Mouse (Mus musculus) spleen, postnatal 36 days (tissue): ENCODE data around the gene 9930111J21Rik2.
"Not testable (repeated sequence)": the region's sequence is repeated elsewhere in the genome, so short reads cannot be mapped to it uniquely, and the experiment has no call there.

ENCODE experiments used
- DNase-seq, 2 experiments: peaks; one replicate each; pipeline ENCODE4 v3.0.0; 2022; ENCODE audit warnings: low spot score in 2 of 2, mixed read lengths in 1 of 2

Gene 9930111J21Rik2

DNA sequence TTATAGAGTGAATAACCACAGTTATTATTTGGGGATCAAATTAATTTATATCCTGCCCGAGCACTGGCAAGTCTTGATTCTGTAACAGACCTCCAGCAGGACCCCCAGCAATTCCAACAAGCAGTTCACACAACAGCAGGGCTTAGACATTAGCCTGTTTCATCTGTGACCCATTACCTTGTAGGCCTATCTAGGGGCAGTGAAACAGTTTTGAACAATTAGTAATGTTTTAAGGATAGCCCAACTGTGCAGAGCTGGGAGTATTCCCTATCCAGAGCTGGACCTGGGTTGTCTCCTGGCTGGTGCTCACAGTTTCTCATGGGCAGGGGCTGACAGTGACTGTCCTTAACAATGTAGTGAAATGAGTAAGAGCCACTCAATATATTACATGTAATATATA lies 26.0 kb upstream of the 9930111J21Rik2 start:
- no peak for DNase-seq

DNA sequence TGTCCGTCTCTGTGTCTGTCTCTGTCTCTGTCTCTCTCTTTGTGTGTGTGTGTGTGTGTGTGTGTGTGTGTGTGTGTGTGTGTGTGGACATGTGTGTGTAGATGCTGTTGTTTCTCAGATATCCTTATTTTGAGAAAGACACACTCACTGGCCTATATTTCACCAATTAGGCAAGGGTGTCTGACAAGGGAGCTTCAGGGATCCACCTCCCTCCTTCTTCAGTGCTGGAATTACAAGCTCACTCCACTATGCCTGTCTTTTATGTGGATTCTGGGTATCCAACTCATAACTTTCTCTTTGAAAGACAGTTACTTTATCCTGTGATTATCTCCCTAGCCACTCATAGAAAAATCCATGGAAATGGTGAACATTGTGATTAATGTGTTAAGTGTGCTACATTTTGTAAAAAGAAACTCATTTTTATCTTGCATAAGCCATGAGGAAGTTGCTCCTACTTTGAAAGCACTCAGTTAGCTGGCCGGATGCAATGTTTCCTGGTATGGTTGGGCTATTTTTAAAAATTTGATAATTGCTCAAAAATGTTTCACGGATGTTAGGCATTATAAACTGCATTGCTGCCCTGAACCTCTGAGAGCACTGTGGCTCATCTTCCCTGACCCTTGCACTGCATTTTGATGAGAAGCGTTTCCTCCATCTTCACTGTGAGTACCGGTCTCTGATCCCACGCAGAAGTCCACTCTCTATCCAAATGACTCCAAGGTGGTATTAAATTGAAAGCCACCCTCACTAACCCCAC lies 25.1 kb upstream of the 9930111J21Rik2 start, which contains the start of gene Ifi47:
Ifi47 (plus strand) TSS at position 587 of the 757 bp plus-strand sequence.
- peak in 1 of 2 experiments; percentile 45 for DNase-seq

DNA sequence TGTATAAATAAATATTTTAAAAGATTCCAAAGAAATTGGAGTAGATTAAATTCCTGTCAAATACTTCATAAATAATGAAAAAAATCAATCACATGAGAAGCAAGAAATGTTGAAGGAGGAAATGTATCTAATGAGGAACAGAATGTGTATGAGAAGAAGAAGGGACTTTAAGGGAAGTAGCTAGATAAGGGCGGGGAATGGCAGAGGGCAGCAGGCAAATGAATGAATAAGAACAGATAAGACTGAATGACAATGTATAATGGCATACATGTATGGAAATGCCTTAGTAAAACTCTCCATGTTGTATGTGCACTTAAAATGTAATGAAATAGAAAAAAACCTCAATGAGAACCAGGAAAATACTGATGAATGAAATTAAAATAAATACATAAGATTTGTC lies 17.3 kb upstream of the 9930111J21Rik2 start:
- no peak for DNase-seq

DNA sequence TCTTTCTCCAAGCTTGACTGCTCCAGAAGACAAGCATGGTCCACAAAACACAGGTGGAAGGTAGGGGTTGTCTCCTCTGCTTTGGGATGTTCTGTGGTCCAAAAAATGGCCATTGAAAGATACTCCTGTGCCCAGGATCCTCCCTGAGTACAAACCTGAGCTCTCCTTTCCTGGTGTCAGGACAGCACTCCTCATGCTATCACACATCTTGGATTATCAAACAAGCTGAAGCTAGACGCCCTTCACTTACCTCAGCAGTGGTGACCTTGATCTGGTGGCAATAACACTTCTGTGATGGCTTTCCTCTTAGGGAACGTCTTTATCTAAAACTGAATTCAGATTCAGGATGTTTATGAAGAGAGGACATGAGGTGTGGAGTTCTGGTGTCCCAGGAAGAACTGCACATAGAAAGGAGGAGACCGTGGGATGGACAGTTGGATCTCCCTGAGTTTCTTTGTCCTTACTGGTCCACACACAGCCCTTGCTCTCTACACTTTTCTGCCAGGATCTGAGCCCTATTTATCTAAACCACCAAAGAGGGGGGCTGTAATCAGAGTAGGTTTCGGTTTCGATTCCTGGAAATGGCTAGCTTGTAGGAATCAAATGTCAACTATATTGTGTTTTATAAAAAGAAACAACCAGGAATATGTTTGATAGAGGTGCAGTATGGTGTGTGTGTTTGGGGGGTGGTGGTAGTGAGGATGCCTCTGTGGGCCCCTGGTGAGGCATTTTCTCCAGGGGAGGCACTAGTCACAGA lies 12.8 kb upstream of the 9930111J21Rik2 start, which contains the start of gene Tgtp2:
Tgtp2 (minus strand) TSS at position 494 of the 757 bp plus-strand sequence.
- peak; percentile 24 to 45 for DNase-seq

DNA sequence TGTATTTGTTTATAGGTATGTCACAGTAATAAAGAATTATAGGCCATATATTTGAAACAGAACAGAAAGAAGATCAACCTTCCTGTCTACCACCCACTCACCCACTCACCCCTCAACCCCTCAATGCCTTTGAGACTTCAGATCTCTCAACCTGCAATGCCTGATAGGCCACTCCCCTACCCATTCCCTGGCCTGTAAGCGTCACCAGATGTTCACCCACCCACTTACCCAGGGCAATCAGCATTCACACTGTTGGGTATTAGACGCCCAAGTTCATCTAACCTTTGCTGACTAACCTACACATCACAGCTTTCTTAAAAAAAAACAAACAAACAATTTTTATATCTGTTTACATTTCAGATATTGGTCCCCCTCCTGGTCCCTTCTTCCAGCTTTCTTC lies 10.8 kb upstream of the 9930111J21Rik2 start:
- not testable (repeated sequence) for DNase-seq

DNA sequence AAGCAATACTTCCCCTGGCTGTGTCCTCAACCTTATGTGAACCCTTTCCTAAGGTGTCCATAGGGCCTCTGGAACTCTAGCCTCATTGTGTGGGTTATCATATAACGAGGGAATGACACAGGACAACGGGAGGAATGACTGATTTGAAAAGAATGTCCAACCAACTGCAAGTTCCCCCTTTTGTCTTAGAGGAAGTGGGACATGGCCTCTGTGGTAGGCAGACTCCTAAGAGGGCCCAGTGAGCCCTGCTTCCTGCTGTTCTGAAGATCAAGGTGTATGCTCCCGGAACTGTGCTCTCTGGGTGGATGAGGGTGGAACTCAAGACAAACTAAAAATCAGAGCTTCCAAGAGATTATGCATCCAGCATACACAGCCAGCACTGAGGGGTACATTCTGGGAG lies 9.0 kb upstream of the 9930111J21Rik2 start:
- DNase-seq, result not testable (repeated sequence)

DNA sequence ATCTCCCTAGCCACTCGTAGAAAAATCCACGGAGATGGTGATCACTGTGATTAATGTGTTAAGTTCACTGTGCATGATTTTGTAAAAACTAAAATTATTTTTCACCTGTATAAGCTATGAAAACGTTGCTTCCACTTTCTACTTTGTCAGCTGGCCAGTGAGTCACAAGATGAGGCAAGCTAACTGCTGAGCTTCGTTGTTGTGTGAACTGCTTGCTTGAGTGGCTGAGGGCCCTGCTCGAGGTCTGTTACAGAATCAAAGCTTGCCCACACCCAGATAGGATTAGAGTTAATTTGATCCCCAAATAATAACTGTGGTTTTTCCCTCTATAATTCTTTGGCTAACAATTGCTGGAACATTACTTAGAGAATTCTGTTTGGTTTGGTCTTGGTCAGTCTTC lies 852 bp upstream of the 9930111J21Rik2 start:
- DNase-seq, result not testable (repeated sequence)

DNA sequence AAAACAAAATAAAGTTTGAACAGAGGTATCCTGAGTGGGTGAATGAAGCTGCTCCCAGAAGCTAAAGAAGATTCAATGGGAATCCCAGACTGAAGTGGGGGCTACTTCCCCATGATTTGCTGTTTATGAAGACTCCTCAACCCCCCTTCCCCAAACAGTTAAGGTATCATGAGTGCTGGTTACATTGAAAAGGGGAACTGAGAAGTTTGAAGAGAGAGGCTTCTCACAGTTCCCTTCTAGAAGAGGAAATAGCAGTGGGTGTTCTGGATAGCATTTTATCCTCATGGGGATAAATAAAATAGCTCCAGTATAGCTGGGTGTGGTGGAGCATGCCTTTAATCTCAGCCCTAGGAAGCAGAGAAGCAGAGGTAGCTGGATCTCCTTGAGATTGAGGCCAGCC lies 978 bp downstream of the 9930111J21Rik2 start:
- DNase-seq, result not testable (repeated sequence)

DNA sequence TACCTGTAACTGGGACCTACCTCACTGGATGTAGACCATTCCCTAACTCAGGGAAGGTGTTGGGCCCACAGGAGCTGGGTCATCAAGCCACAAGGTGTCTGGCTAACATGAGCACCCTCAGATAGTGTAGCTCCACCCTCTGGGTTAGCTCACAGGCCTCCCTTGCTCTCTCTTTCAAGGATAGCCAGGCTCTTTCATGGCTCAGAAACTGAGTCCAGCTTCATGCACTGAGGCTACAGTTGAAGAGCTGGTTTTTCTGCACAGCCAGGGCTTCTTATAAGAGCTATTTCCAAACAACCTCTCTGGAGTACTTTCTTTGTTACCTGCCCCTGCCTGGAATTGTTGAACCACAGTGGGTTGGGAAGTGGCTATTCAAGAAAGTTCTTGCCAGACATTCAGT lies 39.0 kb downstream of the 9930111J21Rik2 start:
- not testable (repeated sequence) for DNase-seq

DNA sequence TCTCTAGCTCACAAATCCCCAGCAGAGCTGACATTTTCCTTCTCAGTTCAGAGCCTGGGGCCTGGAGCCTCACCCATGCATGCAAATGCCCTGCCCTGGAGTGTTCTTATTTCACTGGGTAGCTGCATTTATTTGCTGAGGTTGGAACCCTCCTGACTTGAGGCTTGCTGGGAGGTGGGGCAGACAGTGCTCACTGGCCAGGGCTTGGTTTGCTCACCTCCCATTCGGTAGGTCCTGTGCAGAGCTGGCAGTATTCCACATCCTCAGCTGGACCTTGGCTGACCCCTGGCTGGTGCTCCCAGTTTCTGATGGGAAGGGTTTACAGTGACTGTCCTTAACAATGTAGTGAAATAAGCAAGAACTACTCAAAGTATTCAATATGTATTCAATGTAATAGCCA lies 44.3 kb downstream of the 9930111J21Rik2 start:
- not testable (repeated sequence) for DNase-seq

DNA sequence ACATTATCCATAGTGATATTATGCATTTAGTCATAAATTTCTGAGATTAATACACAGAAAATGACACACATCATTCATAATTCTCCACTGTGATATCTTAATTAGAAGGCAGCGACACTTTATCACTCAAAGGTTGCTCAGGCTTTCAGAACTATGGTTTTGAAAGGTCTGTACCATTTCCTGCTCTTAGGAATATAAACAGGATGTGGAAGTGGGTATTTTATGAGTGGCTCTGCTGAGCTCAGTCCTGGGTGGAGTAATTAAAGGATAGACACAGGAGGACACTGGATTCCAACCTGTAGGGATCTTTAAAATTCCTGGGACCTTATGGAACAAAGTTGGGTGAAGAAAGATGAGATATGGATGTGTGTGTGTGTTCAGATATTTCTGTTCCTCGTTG lies 44.7 kb downstream of the 9930111J21Rik2 start:
- not testable (repeated sequence) for DNase-seq

DNA sequence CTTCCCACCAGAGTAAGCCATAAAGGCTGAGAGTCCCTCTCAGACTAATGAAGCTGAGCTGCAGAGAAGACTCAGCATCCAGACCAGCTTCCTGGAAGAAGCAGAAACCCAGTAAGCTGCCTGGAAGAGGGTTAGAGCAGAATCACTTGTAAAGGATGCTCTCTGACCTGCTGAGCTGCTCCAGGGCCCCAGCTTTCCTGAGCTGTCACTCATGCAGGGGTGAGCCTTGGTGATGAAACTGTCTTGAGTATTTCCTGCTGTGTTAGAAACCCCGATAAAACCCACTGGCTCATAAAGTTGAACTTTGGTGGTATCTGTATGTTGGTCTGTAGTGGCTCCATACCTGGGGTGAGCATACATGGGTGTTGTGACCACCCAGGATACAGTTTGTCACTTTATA lies 50.6 kb downstream of the 9930111J21Rik2 start:
- not testable (repeated sequence) for DNase-seq

DNA sequence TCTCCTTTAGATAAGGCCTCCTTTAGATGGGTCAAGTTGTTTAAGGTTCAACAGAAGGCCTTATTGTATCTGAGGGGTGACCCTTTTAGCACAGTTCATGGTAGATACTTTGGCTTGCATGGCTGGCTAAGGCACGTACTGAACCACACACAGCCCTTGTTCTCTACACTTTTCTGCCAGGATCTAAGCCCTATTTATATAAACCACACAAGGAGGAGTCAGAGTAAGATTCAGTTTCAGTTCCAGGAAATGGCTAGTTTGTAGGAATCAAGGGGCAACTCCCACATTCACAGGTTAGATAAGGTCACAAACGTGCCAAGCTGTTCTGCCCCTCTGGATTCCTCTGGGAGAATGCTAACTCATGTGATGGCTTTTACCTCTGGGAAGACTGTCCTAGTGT lies 57.0 kb downstream of the 9930111J21Rik2 start, which contains the start of gene Tgtp1:
Tgtp1 (minus strand) TSS at position 155 of the 400 bp plus-strand sequence.
- DNase-seq, result not testable (repeated sequence)

DNA sequence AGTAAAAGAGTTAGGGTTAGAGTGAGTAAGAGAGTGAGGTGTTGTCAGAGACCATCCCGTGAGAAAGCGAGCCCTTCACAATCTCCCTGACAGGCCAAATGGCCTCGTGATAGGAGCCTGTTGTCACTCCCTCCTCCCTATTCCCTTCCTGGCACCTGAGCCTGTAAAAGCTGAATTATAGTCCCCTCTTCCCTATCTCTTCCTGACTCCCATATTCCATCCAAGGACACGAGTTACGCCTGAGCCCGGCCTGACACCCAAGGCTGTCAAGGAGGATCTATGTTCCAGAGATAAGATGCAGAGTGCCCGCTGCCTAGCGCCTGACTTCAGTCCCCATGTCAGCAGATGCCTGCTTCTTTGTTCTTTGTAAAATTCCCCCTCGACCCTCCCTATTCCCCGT lies 57.7 kb downstream of the 9930111J21Rik2 start:
- not testable (repeated sequence) for DNase-seq

DNA sequence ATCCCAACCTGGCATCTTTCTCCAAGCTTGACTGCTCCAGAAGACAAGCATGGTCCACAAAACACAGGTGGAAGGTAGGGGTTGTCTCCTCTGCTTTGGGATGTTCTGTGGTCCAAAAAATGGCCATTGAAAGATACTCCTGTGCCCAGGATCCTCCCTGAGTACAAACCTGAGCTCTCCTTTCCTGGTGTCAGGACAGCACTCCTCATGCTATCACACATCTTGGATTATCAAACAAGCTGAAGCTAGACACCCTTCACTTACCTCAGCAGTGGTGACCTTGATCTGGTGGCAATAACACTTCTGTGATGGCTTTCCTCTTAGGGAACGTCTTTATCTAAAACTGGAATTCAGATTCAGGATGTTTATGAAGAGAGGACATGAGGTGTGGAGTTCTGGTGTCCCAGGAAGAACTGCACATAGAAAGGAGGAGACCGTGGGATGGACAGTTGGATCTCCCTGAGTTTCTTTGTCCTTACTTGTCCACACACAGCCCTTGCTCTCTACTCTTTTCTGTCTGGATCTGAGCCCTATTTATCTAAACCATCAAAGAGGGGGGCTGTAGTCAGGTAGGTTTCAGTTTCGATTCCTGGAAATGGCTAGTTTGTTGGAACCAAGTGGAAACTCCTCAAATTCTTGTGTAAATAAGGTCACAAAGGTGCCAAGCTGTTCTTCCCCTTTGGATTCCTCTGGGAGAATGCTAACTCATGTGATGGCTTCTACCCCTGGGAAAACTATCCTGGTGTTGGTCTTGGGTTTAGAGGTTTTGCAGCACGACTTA lies 59.1 kb downstream of the 9930111J21Rik2 start, which contains the start of gene Gm12185:
Gm12185 (minus strand) TSS at position 487 of the 781 bp plus-strand sequence.
- not testable (repeated sequence) for DNase-seq

DNA sequence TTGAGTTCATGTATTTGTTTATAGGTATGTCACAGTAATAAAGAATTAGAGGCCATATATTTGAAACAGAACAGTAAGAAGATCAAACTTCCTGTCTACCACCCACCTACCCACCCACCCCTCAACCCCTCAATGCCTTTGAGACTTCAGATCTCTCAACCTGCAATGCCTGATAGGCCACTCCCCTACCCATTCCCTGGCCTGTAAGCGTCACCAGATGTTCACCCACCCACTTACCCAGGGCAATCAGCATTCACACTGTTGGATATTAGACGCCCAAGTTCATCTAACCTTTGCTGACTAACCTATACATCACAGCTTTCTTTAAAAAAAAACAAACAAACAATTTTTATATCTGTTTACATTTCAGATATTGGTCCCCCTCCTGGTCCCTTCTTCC lies 61.1 kb downstream of the 9930111J21Rik2 start:
- not testable (repeated sequence) for DNase-seq

DNA sequence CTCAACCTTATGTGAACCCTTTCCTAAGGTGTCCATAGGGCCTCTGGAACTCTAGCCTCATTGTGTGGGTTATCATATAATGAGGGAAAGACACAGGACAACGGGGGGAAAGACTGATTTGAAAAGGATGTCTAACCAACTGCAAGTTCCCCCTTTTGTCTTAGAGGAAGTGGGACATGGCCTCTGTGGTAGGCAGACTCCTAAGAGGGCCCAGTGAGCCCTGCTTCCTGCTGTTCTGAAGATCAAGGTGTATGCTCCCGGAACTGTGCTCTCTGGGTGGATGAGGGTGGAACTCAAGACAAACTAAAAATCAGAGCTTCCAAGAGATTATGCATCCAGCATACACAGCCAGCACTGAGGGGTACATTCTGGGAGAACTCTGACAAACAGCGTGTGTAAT lies 62.8 kb downstream of the 9930111J21Rik2 start:
- DNase-seq, result peak in 1 of 2 experiments; percentile 17

DNA sequence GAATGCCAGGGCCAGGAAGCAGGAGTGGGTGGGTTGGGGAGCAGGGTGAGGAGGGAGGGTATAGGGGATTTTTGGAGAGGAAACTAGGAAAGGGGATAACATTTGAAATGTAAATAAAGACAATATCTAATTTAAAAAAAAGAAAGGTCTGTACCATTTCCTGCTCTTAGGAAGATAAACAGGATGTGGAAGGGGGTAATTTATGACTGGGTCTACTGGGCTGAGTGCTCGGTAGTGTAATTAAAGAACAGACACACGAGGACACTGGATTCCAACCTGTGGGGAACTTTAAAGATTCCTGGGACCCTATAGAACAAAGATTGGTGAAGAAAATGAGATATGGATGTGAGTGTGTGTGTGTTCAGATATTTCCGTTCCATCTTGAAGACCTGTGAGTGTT lies 68.2 kb downstream of the 9930111J21Rik2 start:
- DNase-seq, result not testable (repeated sequence)

DNA sequence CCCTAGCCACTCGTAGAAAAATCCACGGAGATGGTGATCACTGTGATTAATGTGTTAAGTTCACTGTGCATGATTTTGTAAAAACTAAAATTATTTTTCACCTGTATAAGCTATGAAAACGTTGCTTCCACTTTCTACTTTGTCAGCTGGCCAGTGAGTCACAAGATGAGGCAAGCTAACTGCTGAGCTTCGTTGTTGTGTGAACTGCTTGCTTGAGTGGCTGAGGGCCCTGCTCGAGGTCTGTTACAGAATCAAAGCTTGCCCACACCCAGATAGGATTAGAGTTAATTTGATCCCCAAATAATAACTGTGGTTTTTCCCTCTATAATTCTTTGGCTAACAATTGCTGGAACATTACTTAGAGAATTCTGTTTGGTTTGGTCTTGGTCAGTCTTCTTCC lies 71.0 kb downstream of the 9930111J21Rik2 start:
- DNase-seq, result not testable (repeated sequence)

DNA sequence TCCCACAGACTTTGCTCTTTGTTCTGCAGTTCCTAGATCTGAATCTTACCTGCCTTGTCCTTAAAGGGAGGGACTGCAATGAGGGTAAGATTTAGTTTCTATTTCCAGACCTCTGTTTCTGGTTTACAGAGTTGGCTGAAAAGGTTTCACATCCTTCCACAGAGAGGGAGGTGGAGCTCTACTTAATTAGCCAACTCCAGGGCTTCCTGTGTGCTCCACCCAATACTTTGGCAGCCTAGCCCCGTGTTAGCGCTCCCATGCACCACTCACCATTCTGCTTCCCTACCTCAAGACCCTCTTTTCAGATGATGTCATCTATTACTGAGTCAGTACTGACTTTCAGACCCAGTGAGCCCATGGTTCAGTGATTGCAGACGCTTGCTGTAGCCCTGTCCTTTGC lies 71.8 kb downstream of the 9930111J21Rik2 start, which contains the start of gene 9930111J21Rik1:
9930111J21Rik1 (minus strand) TSS at position 148 of the 400 bp plus-strand sequence.
- not testable (repeated sequence) for DNase-seq

DNA sequence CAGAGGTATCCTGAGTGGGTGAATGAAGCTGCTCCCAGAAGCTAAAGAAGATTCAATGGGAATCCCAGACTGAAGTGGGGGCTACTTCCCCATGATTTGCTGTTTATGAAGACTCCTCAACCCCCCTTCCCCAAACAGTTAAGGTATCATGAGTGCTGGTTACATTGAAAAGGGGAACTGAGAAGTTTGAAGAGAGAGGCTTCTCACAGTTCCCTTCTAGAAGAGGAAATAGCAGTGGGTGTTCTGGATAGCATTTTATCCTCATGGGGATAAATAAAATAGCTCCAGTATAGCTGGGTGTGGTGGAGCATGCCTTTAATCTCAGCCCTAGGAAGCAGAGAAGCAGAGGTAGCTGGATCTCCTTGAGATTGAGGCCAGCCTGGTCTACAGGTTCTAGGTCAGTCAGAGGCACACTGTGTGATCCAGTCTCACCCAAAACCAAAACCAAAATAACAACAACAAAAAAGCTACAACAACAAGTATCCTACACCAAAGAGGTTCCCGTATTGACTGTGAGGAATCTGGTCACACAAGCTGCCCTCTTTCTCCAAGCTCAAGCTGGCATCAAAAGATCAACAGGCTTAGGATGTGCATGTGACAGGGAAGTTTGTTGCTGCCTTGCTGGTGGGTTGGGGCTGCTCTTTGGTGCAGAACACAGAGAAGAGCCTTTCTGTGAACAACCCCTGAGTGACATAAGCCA lies 72.7 kb downstream of the 9930111J21Rik2 start, which contains the start of gene Olfr56:
Olfr56 (plus strand) TSS at position 650 of the 700 bp plus-strand sequence.
- DNase-seq, result not testable (repeated sequence)
